Mouse (Mus musculus): ENCODE measurements around the gene Mxra8.

GRCm38 (mm10) chr4:155841003-155841454, 1.5 kb downstream of the Mxra8 start:
- no peak for TF ChIP-seq CTCF (conservative IDR thresholded peaks at IDR 0.05; ENCODE audit: low read length)
- TF ChIP-seq NANOG (IDR thresholded peaks at IDR 0.05; ENCODE audit: borderline replicate concordance, low read length), result no peak
- TF ChIP-seq POU5F1 (IDR thresholded peaks at IDR 0.05; ENCODE audit: borderline replicate concordance, low read length), result no peak
